Mouse (Mus musculus) spleen, adult 2 months (tissue): ENCODE measurements at regions not wholly inside any gene's neighbourhood (a gene's known extent, or its start where the extent isn't known, plus 50 kb on each side); places are given as distances from the start of the nearest gene placed in this dataset.

Source experiments
- CTCF ChIP-seq: fragments of 200-500 bp; IDR thresholded peaks from 2 replicates; pipeline ENCODE4 v1.5.1; 2011; ENCODE audit warnings: mild to moderate bottlenecking, inconsistent platforms; ENCODE audit not compliant: insufficient read depth, insufficient read length, insufficient replicate concordance; ENCODE audit errors: extremely low read depth
- POLR2A ChIP-seq: fragments of 200-500 bp; IDR thresholded peaks from 2 replicates; pipeline ENCODE4 v1.6.1; 2011; ENCODE audit warnings: low read depth, low read length, inconsistent platforms

- TF ChIP-seq POLR2A (no peak), CTCF (no peak)
Measured at GRCm38 (mm10) chr4:127826988-127827387, 143.8 kb downstream of the CK137956 start.
